Mouse (Mus musculus): ENCODE results near the gene Slc7a6os. TPM values are rescaled to one million over a fixed set of nuclear protein-coding genes. Genes with fewer than 3 reads are reported as not detected.
A peak's percentile ranks its signal among the peaks of the same experiment; 100 is the strongest.

The Slc7a6os gene
- polyA plus RNA-seq, 1 experiment from 2014 or later, result 29.2 TPM

DNA sequence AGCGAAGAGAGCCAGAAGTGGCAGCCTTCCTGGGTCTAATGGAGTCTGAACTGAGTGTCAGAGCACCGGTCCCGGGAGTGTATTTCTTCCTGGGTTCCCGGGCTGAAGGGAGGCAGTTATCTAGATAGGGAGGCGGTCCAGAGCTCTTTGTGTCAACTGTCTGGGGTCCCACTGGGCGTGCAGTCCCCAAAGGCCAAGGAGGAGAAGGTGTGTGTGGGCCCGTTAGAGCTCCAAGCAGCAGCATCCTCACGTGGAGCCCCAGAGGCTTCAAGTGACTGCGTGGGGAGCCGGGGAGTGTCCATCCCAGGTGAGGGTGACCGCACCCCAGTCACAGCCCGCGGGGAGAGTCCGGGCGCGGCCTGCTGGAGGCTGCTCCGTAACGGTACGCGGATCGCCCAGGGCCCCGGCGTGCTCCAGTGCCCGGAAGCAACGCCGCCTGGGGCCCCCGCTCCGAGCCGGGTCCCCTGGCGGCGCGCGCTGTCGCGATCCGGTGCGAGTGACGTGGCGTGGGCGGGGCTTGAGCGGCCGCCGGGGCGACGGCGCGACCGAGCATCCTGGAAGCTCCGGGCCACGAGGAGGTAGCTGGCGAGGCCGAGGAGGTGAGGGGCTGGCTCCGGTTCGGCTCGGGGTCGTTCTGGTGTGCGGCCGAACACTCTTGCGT lies 42.2 kb downstream of the Slc7a6os start, which contains the start of gene Slc7a6:
Gene Slc7a6, plus strand, starts transcription at position 502 of the 661 bp plus-strand sequence.
- Histone ChIP-seq H3K36me3 (replicated peaks; ENCODE audit: control insufficient read depth, insufficient read depth) (peaks cover 11% of the 10 kb centered on the region), H3K4me2 (replicated peaks) (peak within 1 kb of the TSS; percentile 78), H3K27me3 (ENCODE audit: control insufficient read depth, insufficient read depth, low read length) (no peaks in the 10 kb centered on the region), H3K9me3 (ENCODE audit: control insufficient read depth, low read length) (no peaks in the 10 kb centered on the region), H3K27ac (peak within 1 kb of the TSS; percentile 97), H3K4me3 (replicated peaks; ENCODE audit: low read length) (peak within 1 kb of the TSS; percentile 84), H3K4me1 (replicated peaks; ENCODE audit: control insufficient read depth, insufficient read depth, low read length) (peaks cover 8% of the 10 kb centered on the region; the same call in 1 of the 2 replicates), H3K9ac (peak within 1 kb of the TSS; percentile 85)
- ATAC-seq (ENCODE audit: low FRiP score), result peak; percentile 91
- WGBS, result under 1% methylated on average over 41 of the region's 59 CpGs
- DNase-seq (ENCODE audit: low spot score), result peak; percentile 84

DNA sequence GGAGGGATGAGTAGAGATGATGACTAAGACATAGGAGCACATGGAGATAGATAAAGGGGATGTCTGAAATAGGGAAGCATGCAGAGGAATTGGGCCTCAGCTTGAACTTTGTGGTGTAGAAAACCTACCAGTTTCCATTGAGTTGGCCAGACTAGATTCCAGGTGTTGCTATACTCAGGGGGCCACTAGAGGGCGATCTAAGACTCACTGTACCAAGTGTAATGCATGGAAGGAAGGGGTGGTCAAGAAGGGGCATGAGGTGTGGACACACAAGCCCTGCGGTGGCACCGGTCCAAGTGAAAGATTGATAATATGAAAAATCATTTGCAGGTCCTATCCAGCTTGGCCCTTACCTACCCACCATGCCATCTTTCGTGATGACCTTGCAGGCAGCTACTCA lies 45.3 kb downstream of the Slc7a6os start:
- ATAC-seq (ENCODE audit: low FRiP score) (no peak), DNase-seq (ENCODE audit: low spot score) (peak; percentile 69)
- Histone ChIP-seq H3K4me3 (replicated peaks; ENCODE audit: low read length) (no peak overlapping the region), H3K9ac (no peak overlapping the region), H3K4me2 (replicated peaks) (no peak overlapping the region), H3K27ac (no peak overlapping the region), H3K9me3 (ENCODE audit: control insufficient read depth, low read length) (no peaks in the 10 kb centered on the region), H3K4me1 (replicated peaks; ENCODE audit: control insufficient read depth, insufficient read depth, low read length) (peaks cover 8% of the 10 kb centered on the region; the same call in 1 of the 2 replicates), H3K36me3 (replicated peaks; ENCODE audit: control insufficient read depth, insufficient read depth) (peaks cover 42% of the 10 kb centered on the region), H3K27me3 (ENCODE audit: control insufficient read depth, insufficient read depth, low read length) (no peaks in the 10 kb centered on the region)
- WGBS, result 52% methylated on average over 4 of the region's 4 CpGs

DNA sequence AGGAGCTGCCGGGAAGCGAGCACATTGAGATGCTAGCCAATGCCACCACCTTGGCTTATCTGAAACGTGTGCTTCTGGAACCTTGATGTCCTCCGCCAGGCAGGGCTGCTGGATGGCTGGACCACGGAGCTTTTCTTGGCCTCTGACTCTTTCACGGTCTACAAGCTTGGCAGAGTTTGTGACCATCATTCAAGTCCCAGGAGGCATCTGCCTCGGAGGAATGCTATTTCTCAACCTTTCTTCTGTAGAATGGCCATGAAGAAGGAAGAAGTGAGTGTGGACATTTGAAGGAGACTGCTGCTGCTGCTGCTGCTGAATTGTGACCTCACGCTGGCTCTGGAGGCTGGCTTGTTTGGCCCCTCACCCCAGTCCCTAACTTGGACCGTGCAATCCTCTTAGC lies 47.5 kb downstream of the Slc7a6os start:
- Histone ChIP-seq H3K4me2 (replicated peaks) (no peak overlapping the region), H3K36me3 (replicated peaks; ENCODE audit: control insufficient read depth, insufficient read depth) (peaks cover 48% of the 10 kb centered on the region), H3K4me1 (replicated peaks; ENCODE audit: control insufficient read depth, insufficient read depth, low read length) (no peaks in the 10 kb centered on the region), H3K27ac (no peak overlapping the region), H3K4me3 (replicated peaks; ENCODE audit: low read length) (no peak overlapping the region), H3K27me3 (ENCODE audit: control insufficient read depth, insufficient read depth, low read length) (no peaks in the 10 kb centered on the region), H3K9ac (no peak overlapping the region), H3K9me3 (ENCODE audit: control insufficient read depth, low read length) (no peaks in the 10 kb centered on the region)
- DNase-seq (ENCODE audit: low spot score) (no peak), ATAC-seq (ENCODE audit: low FRiP score) (no peak)
- WGBS, result 94% methylated on average over 9 of the region's 9 CpGs

DNA sequence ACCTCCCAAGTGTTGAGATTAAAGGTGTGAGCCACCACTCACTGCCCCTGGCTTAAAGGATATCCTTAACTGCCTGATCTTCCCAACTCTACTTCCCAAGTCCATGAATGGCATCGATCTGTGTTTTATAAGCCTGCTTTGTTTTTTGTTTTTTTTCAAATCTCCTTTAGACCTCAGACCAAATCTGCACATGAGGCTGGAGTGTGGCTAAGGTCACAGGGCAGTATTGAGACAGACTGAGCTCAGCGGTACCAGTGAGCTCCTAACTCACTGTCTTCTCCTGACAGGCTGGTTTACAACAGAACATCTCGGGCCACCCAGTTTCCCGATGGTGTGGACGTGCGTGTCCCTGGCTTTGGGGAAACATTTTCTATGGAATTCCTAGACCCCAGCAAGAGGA lies 50.9 kb downstream of the Slc7a6os start:
- H3K9ac ChIP-seq, result no peak overlapping the region
- H3K36me3 ChIP-seq (replicated peaks; ENCODE audit: control insufficient read depth, insufficient read depth), result peaks cover 78% of the 10 kb centered on the region
- no peak overlapping the region for H3K27ac ChIP-seq
- ATAC-seq (ENCODE audit: low FRiP score), result no peak
- no peak overlapping the region for H3K4me2 ChIP-seq (replicated peaks)
- no peak overlapping the region for H3K4me3 ChIP-seq (replicated peaks; ENCODE audit: low read length)
- no peak for DNase-seq (ENCODE audit: low spot score)
- H3K9me3 ChIP-seq (ENCODE audit: control insufficient read depth, low read length), result no peaks in the 10 kb centered on the region
- no peaks in the 10 kb centered on the region for H3K4me1 ChIP-seq (replicated peaks; ENCODE audit: control insufficient read depth, insufficient read depth, low read length)
- no peaks in the 10 kb centered on the region for H3K27me3 ChIP-seq (ENCODE audit: control insufficient read depth, insufficient read depth, low read length)
- 95% methylated on average over 6 of the region's 6 CpGs for WGBS

DNA sequence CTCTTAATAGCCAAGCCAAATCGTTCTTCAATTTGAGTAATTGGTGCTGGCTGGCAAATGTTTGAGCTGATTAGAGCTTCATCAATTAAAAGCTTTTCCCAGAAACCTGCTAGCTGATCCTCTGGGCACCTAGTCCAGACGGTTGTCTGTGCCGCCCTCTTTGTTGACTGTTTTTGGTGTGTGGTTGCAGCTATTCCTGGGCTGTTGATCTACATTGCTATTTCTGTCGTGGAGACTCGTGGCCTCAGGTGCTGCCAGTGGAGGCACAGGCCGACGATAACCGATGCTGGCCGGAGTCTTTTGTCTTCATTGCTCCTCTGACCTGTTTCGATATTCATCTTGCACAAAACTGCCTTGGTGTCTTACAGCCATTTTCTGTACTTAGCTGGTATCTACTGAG lies 52.4 kb downstream of the Slc7a6os start:
- Histone ChIP-seq H3K4me2 (replicated peaks) (no peak overlapping the region), H3K27ac (no peak overlapping the region), H3K4me3 (replicated peaks; ENCODE audit: low read length) (no peak overlapping the region), H3K4me1 (replicated peaks; ENCODE audit: control insufficient read depth, insufficient read depth, low read length) (no peaks in the 10 kb centered on the region), H3K9ac (no peak overlapping the region), H3K27me3 (ENCODE audit: control insufficient read depth, insufficient read depth, low read length) (no peaks in the 10 kb centered on the region), H3K9me3 (ENCODE audit: control insufficient read depth, low read length) (no peaks in the 10 kb centered on the region), H3K36me3 (replicated peaks; ENCODE audit: control insufficient read depth, insufficient read depth) (peaks cover 68% of the 10 kb centered on the region)
- ATAC-seq (ENCODE audit: low FRiP score) (no peak), DNase-seq (ENCODE audit: low spot score) (no peak)
- WGBS, result 89% methylated on average over 10 of the region's 10 CpGs

DNA sequence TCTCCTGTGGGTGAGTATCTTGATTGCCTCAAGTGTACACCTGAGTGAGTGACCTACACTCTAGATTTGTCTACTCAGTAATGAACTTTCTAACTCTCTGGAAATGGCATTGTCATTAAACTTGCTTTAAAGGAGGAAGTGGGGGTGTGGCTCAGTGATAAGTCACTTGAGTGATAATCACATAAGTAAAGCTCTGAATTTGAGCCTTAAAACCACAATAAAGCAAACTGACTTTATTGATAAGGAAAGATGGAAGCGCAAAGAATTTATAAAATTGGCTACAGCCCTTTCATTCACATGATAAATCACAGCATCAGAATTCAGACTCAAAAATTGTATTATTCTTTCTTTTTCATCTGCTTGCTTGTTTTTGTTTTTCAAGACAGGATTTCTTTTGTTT lies 53.3 kb downstream of the Slc7a6os start:
- DNase-seq (ENCODE audit: low spot score), result no peak
- Histone ChIP-seq H3K4me2 (replicated peaks) (no peak overlapping the region), H3K9ac (no peak overlapping the region), H3K4me3 (replicated peaks; ENCODE audit: low read length) (no peak overlapping the region), H3K36me3 (replicated peaks; ENCODE audit: control insufficient read depth, insufficient read depth) (peaks cover 59% of the 10 kb centered on the region), H3K27ac (no peak overlapping the region), H3K27me3 (ENCODE audit: control insufficient read depth, insufficient read depth, low read length) (no peaks in the 10 kb centered on the region), H3K4me1 (replicated peaks; ENCODE audit: control insufficient read depth, insufficient read depth, low read length) (no peaks in the 10 kb centered on the region), H3K9me3 (ENCODE audit: control insufficient read depth, low read length) (no peaks in the 10 kb centered on the region)
- no peak for ATAC-seq (ENCODE audit: low FRiP score)
- WGBS, result 100% methylated on average over 1 of the region's 1 CpGs

DNA sequence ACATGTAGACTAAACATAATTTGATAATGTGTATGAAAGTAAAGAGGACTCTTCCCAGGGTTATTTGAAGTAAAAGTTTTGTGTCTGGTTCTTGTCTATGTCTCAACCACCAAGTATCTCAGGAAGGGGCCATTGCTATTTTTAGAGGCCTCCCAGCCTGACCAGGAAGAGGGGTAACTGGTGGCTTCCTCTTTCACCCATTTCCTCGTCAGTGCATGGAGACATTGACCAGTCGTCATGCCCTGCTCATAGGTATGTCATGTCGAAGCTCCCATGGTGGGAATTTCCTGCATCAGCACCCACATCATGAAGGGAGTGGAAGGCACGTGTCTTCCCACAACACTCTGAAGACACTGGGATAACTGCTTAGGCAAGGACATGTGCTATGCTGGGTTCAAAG lies 57.9 kb downstream of the Slc7a6os start:
- no peaks in the 10 kb centered on the region for H3K9me3 ChIP-seq (ENCODE audit: control insufficient read depth, low read length)
- no peak overlapping the region for H3K9ac ChIP-seq
- H3K4me2 ChIP-seq (replicated peaks), result no peak overlapping the region
- H3K4me1 ChIP-seq (replicated peaks; ENCODE audit: control insufficient read depth, insufficient read depth, low read length), result peaks cover 9% of the 10 kb centered on the region
- WGBS, result 84% methylated on average over 4 of the region's 4 CpGs
- ATAC-seq (ENCODE audit: low FRiP score), result no peak
- H3K27ac ChIP-seq, result no peak overlapping the region
- no peaks in the 10 kb centered on the region for H3K27me3 ChIP-seq (ENCODE audit: control insufficient read depth, insufficient read depth, low read length)
- H3K36me3 ChIP-seq (replicated peaks; ENCODE audit: control insufficient read depth, insufficient read depth), result peaks cover 29% of the 10 kb centered on the region
- no peak for DNase-seq (ENCODE audit: low spot score)
- H3K4me3 ChIP-seq (replicated peaks; ENCODE audit: low read length), result no peak overlapping the region

DNA sequence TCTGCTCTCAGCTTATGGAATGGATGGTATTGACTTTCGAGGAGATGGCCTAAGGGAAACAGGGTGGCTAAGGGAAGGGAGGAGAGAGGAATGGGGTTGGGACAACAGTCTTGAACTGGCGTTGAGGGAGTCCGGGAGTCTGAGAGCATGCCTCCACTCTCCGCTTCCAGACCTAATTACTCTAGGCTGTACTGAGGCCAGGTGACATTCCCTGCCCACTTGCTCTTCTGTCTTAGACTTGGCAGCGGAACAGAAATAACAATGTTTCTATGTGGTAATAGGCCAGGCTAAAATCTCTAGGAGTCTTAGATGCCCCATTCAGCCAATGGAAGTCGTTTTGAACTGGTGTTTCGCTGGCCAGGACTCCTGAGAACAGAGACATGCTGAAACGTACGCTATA lies 59.7 kb downstream of the Slc7a6os start:
- Histone ChIP-seq H3K4me2 (replicated peaks) (peak overlapping the region; percentile 82), H3K9ac (peak overlapping the region; percentile 87), H3K36me3 (replicated peaks; ENCODE audit: control insufficient read depth, insufficient read depth) (peaks cover 14% of the 10 kb centered on the region), H3K27me3 (ENCODE audit: control insufficient read depth, insufficient read depth, low read length) (no peaks in the 10 kb centered on the region), H3K9me3 (ENCODE audit: control insufficient read depth, low read length) (no peaks in the 10 kb centered on the region), H3K27ac (no peak overlapping the region), H3K4me3 (replicated peaks; ENCODE audit: low read length) (peak overlapping the region; percentile 89), H3K4me1 (replicated peaks; ENCODE audit: control insufficient read depth, insufficient read depth, low read length) (peaks cover 9% of the 10 kb centered on the region)
- ATAC-seq (ENCODE audit: low FRiP score), result no peak
- 86% methylated on average over 9 of the region's 9 CpGs for WGBS
- no peak for DNase-seq (ENCODE audit: low spot score)
